Mouse (Mus musculus): ENCODE measurements at regions not wholly inside any gene's neighbourhood (a gene's known extent, or its start where the extent isn't known, plus 50 kb on each side); places are given as distances from the start of the nearest gene placed in this dataset.
A peak's percentile ranks its signal among the peaks of the same experiment; 100 is the strongest.

DNA sequence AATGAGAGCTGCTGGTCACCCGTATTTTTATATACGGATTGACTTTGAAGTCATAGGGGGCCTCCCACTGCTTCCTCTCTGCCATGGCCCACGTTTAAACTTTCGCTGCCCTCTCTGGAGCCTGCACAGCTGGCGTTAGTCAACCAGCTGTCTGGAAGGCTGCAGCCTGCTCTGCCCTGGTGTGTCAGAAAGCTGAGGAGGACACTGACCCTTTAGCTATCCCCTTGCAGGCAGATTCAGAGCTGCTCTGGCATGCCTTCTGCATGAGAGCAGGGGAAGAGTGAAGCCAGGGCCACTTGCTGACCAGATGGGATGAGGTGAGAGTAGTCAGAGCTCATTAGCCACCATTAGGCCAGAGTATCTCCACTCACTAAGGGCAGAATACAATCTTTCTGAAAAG, 76.4 kb upstream of the Spdl1 start:
- Histone ChIP-seq H3K4me3 (replicated peaks; ENCODE audit: low read length) (no peak overlapping the region), H3K4me2 (replicated peaks; ENCODE audit: low read depth, low read length, severe bottlenecking) (no peak overlapping the region), H3K27ac (replicated peaks; ENCODE audit: low read depth, low read length) (no peak overlapping the region), H3K9ac (ENCODE audit: low read depth, low read length, severe bottlenecking) (no peak overlapping the region), H3K27me3 (ENCODE audit: control insufficient read depth, insufficient read depth, low read length) (no peaks in the 10 kb centered on the region), H3K36me3 (ENCODE audit: control insufficient read depth, insufficient read depth, low read length) (no peaks in the 10 kb centered on the region), H3K9me3 (ENCODE audit: control insufficient read depth, low read length) (no peaks in the 10 kb centered on the region), H3K4me1 (ENCODE audit: control insufficient read depth, insufficient read depth, low read length) (peaks cover 12% of the 10 kb centered on the region)
- no peak for ATAC-seq (ENCODE audit: low FRiP score, low read depth)
- no peak for DNase-seq (ENCODE audit: low spot score)
- TF ChIP-seq POLR2A (IDR thresholded peaks at IDR 0.05; ENCODE audit: borderline replicate concordance, extremely low read depth, insufficient read depth, insufficient read length) = no peak
- WGBS = 13% methylated on average over 5 of the region's 5 CpGs

DNA sequence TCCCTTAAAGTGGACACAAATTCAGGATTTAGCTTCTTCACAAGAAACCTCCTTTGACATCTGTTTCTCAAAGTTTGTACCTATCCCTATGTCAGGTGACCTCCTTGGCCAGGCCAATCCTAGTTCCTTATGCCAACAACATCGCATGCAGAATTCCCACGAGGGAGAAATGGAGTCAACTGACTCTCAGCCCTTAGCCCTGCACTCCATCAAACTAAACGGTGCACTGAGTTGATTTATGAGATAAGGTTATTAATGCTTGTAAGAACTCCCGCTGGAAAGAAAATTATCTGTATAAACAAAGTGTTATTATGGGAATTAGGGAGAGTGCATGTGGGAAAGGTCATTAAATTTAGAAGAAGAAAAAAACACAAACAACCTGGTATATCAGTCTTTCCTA, 70.8 kb upstream of the Spdl1 start:
- no peaks in the 10 kb centered on the region for H3K9me3 ChIP-seq (ENCODE audit: control insufficient read depth, low read length)
- 11% methylated on average over 4 of the region's 4 CpGs for WGBS
- H3K4me2 ChIP-seq (replicated peaks; ENCODE audit: low read depth, low read length, severe bottlenecking) = no peak overlapping the region
- no peaks in the 10 kb centered on the region for H3K36me3 ChIP-seq (ENCODE audit: control insufficient read depth, insufficient read depth, low read length)
- peaks cover under 1% of the 10 kb centered on the region; the same call in 1 of the 2 replicates for H3K4me1 ChIP-seq (ENCODE audit: control insufficient read depth, insufficient read depth, low read length)
- H3K27ac ChIP-seq (replicated peaks; ENCODE audit: low read depth, low read length) = no peak overlapping the region
- no peak for TF ChIP-seq POLR2A (IDR thresholded peaks at IDR 0.05; ENCODE audit: borderline replicate concordance, extremely low read depth, insufficient read depth, insufficient read length)
- H3K27me3 ChIP-seq (ENCODE audit: control insufficient read depth, insufficient read depth, low read length) = no peaks in the 10 kb centered on the region
- H3K9ac ChIP-seq (ENCODE audit: low read depth, low read length, severe bottlenecking) = no peak overlapping the region
- H3K4me3 ChIP-seq (replicated peaks; ENCODE audit: low read length) = no peak overlapping the region
- no peak for ATAC-seq (ENCODE audit: low FRiP score, low read depth)
- no peak for DNase-seq (ENCODE audit: low spot score)

DNA sequence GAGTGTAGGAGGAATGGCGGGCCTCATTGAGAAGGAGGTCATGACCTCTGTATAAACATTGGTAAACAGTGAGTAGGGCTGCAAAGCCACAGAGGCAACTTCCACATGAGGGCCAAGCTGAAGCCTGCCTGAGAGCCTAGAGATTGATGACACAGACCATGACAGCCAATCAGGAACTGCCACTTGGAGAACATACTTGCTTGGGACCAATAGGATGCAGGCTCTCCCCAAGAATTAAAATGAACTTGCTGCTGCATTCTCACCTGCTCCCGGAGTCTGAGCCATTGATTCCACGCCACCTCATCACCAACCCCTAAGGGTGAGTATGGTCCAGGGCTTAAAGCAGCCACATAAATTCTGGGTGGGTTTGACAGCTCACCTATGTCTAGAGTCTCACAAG, 66.0 kb upstream of the Spdl1 start:
- Histone ChIP-seq H3K9me3 (ENCODE audit: control insufficient read depth, low read length) (no peaks in the 10 kb centered on the region), H3K4me3 (replicated peaks; ENCODE audit: low read length) (no peak overlapping the region), H3K4me2 (replicated peaks; ENCODE audit: low read depth, low read length, severe bottlenecking) (no peak overlapping the region), H3K4me1 (ENCODE audit: control insufficient read depth, insufficient read depth, low read length) (no peaks in the 10 kb centered on the region), H3K36me3 (ENCODE audit: control insufficient read depth, insufficient read depth, low read length) (no peaks in the 10 kb centered on the region), H3K27ac (replicated peaks; ENCODE audit: low read depth, low read length) (no peak overlapping the region), H3K9ac (ENCODE audit: low read depth, low read length, severe bottlenecking) (no peak overlapping the region), H3K27me3 (ENCODE audit: control insufficient read depth, insufficient read depth, low read length) (no peaks in the 10 kb centered on the region)
- TF ChIP-seq POLR2A (IDR thresholded peaks at IDR 0.05; ENCODE audit: borderline replicate concordance, extremely low read depth, insufficient read depth, insufficient read length) = no peak
- WGBS = 62% methylated on average over 3 of the region's 3 CpGs
- ATAC-seq (ENCODE audit: low FRiP score, low read depth) (no peak), DNase-seq (ENCODE audit: low spot score) (no peak)

DNA sequence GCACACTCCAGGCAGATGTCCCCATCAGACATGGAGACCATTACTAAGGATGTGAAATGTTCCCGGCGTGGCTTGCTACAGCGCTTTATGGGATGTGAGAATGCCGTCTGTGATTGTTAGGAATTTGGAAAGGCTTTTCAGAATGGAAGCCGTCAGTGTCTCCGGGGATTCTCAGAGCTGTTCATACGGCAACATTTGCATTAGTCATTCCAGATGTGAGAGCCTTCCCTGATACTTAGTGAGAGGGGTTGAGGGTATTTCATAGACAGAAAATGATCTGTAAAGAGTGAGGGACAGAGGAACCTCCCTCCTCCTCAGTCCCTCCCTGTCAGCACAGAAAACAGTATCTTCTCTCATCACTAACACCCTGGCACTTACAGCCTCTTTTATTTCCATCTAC, 62.2 kb upstream of the Spdl1 start:
- no peak for TF ChIP-seq POLR2A (IDR thresholded peaks at IDR 0.05; ENCODE audit: borderline replicate concordance, extremely low read depth, insufficient read depth, insufficient read length)
- no peaks in the 10 kb centered on the region for H3K4me1 ChIP-seq (ENCODE audit: control insufficient read depth, insufficient read depth, low read length)
- no peaks in the 10 kb centered on the region for H3K27me3 ChIP-seq (ENCODE audit: control insufficient read depth, insufficient read depth, low read length)
- DNase-seq (ENCODE audit: low spot score) (peak; percentile 81), ATAC-seq (ENCODE audit: low FRiP score, low read depth) (peak; percentile 76)
- H3K27ac ChIP-seq (replicated peaks; ENCODE audit: low read depth, low read length) = no peak overlapping the region
- no peak overlapping the region for H3K4me3 ChIP-seq (replicated peaks; ENCODE audit: low read length)
- 35% methylated on average over 7 of the region's 7 CpGs for whole genome bisulfite sequencing
- no peaks in the 10 kb centered on the region for H3K36me3 ChIP-seq (ENCODE audit: control insufficient read depth, insufficient read depth, low read length)
- H3K9ac ChIP-seq (ENCODE audit: low read depth, low read length, severe bottlenecking) = no peak overlapping the region
- H3K9me3 ChIP-seq (ENCODE audit: control insufficient read depth, low read length) = no peaks in the 10 kb centered on the region
- H3K4me2 ChIP-seq (replicated peaks; ENCODE audit: low read depth, low read length, severe bottlenecking) = no peak overlapping the region

DNA sequence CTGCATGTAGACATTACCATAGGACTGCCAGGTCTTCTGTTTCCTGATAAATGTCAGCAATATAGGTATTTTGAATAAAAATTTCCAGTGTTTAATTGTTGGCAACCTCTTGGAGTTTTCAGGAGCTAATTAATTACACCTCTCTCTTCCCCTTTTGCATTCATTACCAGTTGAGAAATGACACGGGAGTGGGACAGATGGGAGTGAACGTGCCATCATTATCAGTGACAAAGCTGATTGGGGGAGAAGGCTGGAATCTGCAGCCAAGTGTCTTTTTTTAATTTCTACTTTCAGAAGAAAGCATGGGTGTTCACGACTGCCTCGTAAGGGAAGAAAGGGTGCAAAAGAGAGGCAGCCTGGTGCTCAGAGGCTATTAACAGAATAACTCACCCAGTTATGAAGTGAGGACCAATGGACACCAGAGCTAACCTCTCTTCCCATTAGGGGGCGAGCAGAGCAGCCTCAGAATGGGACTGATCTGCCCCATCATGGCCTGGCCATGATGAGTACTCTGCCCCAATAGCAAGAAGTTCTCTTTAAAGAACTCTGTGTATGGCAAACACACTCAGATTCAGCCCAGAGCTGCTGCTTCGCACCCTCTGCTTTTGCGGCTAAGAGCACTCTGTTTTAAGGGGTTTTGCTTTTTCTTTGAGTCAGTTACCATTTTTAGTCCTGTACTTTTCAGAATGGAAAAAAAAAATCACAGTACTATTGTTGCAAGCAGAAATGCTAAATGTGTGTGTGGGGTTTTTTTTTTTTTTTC, 55.1 kb upstream of the Spdl1 start:
- H3K4me3 ChIP-seq (replicated peaks; ENCODE audit: low read length) = no peak overlapping the region
- DNase-seq (ENCODE audit: low spot score) = no peak
- no peak for ATAC-seq (ENCODE audit: low FRiP score, low read depth)

More for the DNA sequence above, 55.1 kb upstream of the Spdl1 start:
- Histone ChIP-seq H3K9me3 (ENCODE audit: control insufficient read depth, low read length) (no peaks in the 10 kb centered on the region), H3K27ac (replicated peaks; ENCODE audit: low read depth, low read length) (no peak overlapping the region), H3K27me3 (ENCODE audit: control insufficient read depth, insufficient read depth, low read length) (no peaks in the 10 kb centered on the region), H3K36me3 (ENCODE audit: control insufficient read depth, insufficient read depth, low read length) (no peaks in the 10 kb centered on the region), H3K4me1 (ENCODE audit: control insufficient read depth, insufficient read depth, low read length) (no peaks in the 10 kb centered on the region), H3K9ac (ENCODE audit: low read depth, low read length, severe bottlenecking) (no peak overlapping the region), H3K4me2 (replicated peaks; ENCODE audit: low read depth, low read length, severe bottlenecking) (no peak overlapping the region)
- WGBS = 78% methylated on average over 7 of the region's 7 CpGs
- TF ChIP-seq POLR2A (IDR thresholded peaks at IDR 0.05; ENCODE audit: borderline replicate concordance, extremely low read depth, insufficient read depth, insufficient read length) = no peak

Measured in limb, embryonic 14.5 days (tissue).